Mouse (Mus musculus) lung, postnatal 0 days (tissue): ENCODE data around the gene Cfap61. TPM values are rescaled to one million over a fixed set of nuclear protein-coding genes. Genes with fewer than 3 reads are reported as not detected.

Experiments used
- ATAC-seq: fragments of 200-750 bp; cut with Nextera tagmentation; 2 replicates; pipeline ENCODE4 v1.8.0; 2017; ENCODE audit warnings: moderate library complexity
- DNase-seq: peaks from one replicate; pipeline ENCODE4 v3.0.0-alpha.2; 2016; ENCODE audit warnings: low spot score
- H3K27ac ChIP-seq: fragments of 300-500 bp; sonication (generic); 2 replicates; pipeline ENCODE4 v1.5.1; 2014; ENCODE audit warnings: antibody characterized with exemption, mild to moderate bottlenecking, low read length, mixed read lengths
- H3K27me3 ChIP-seq: fragments of 300-500 bp; sonication (generic); replicated peaks from 2 replicates; pipeline ENCODE4 v1.6.1; 2014; ENCODE audit warnings: low read length, mixed read lengths; ENCODE audit not compliant: insufficient read depth
- H3K36me3 ChIP-seq: fragments of 300-500 bp; sonication (generic); 2 replicates; pipeline ENCODE4 v1.6.1; 2014; ENCODE audit warnings: low read length, mixed read lengths; ENCODE audit not compliant: insufficient read depth
- H3K4me1 ChIP-seq: fragments of 300-500 bp; sonication (generic); 2 replicates; pipeline ENCODE4 v1.6.1; 2014; ENCODE audit warnings: antibody characterized with exemption, low read depth, low read length, mixed read lengths; ENCODE audit not compliant: insufficient read depth
- H3K4me2 ChIP-seq: fragments of 300-500 bp; sonication (generic); replicated peaks from 2 replicates; pipeline ENCODE4 v1.6.1; 2014; ENCODE audit warnings: low read depth, mild to moderate bottlenecking, low read length, moderate library complexity, mixed read lengths
- H3K4me3 ChIP-seq: fragments of 300-500 bp; sonication (generic); 2 replicates; pipeline ENCODE4 v1.5.1; 2014; ENCODE audit warnings: low read depth, low read length
- H3K9ac ChIP-seq: fragments of 300-500 bp; sonication (generic); replicated peaks from 2 replicates; pipeline ENCODE4 v1.6.1; 2014; ENCODE audit warnings: low read depth, mild to moderate bottlenecking
- H3K9me3 ChIP-seq: fragments of 300-500 bp; sonication (generic); 2 replicates; pipeline ENCODE4 v1.6.1; 2016; ENCODE audit warnings: low read length, mixed read lengths
- CTCF ChIP-seq: IDR thresholded peaks from 2 replicates; pipeline ENCODE4 v1.5.1; 2016; ENCODE audit warnings: antibody characterized with exemption, mild to moderate bottlenecking
- EP300 ChIP-seq: IDR thresholded peaks from 2 replicates; pipeline ENCODE4 v1.6.1; 2016; ENCODE audit warnings: antibody characterized with exemption, mild to moderate bottlenecking, control low read depth
- WGBS: fragments of 180-500 bp; shearing (Covaris S2); extraction: QIAGEN DNeasy Blood & Tissue Kit; methylation state at CpG from one replicate; pipeline ENCODE4 v1.1.7; 2014; 5-methylcytosine and 5-hydroxymethylcytosine counted together
- polyA plus RNA-seq: library from polyadenylated mRNA; unstranded; fragments of >200 nt; fragmentation: Nextera tagmentation; extraction: Ambion mirVana; gene quantifications from 2 replicates; pipeline ENCODE4 v1.2.1, GENCODE M21; 2015

Cfap61 gene
- polyA plus RNA-seq, result 2.2 and 4.9 TPM in 2 replicates

GRCm38 (mm10) chr2:145934339-145935231, at the start of gene Cfap61, which contains the start of gene Crnkl1:
Cfap61 (plus strand) TSS chr2:145934784.
Crnkl1 (minus strand) TSS chr2:145935014.
- DNase-seq (peak; percentile 97), ATAC-seq (peak; percentile 99)
- Histone ChIP-seq H3K4me1 (peaks cover 8% of the 10 kb centered on the region; the same call in 1 of the 2 replicates), H3K36me3 (peaks cover 12% of the 10 kb centered on the region; the same call in 1 of the 2 replicates), H3K9me3 (no peaks in the 10 kb centered on the region), H3K27me3 (no peaks in the 10 kb centered on the region), H3K4me3 (peak within 1 kb of the TSS; percentile 81), H3K9ac (peak within 1 kb of the TSS; percentile 84), H3K27ac (peak within 1 kb of the TSS; percentile 69; the same call in 1 of the 2 replicates), H3K4me2 (peak within 1 kb of the TSS; percentile 88)
- under 1% methylated on average over 61 of the region's 61 CpGs for WGBS
- no peak for TF ChIP-seq CTCF
- no peak for TF ChIP-seq EP300

DNA sequence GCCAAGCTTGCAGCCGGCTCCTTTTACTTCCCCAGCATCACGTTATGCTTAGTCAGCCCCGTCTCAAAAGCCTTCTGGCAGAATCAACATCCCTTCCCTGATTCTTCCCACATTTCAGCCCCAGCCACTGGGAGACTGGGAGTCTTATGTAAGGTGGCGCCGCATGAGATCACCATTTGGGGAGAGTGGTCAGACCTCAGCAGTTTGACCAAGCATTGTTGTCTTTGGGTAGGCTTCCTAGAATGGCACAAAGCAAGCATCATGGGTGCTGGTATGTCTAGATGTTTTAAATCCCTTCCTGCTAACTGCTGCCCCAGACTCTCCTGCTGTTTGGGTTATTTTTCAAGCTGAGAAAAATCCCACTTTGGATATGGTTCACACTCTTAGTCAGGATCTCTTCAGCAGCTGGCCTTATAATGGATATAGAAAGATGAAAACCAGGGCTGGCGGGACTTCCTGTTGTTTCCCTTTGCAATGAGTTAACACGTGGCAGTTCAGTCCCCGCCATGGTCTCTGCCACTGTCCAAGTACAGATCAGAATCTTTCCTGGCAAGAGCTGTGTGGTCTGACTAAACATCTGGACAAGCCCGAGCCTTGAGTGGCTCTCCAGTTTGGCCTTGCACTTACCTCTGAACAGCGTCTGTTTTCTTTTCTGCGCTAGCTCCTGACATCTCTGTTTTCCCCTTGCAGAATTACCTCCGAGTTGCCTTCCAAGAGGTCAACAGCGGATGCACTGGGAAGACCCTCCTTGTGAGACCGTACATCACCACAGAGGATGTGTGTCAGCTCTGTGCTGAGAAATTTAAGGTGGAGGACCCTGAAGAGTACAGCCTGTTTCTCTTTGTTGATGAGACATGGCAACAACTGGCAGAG, 49.4 kb upstream of the Cfap61 start:
- H3K27ac ChIP-seq, result peak overlapping the region; percentile 71
- no peaks in the 10 kb centered on the region for H3K9me3 ChIP-seq
- ATAC-seq (peak; percentile 36), DNase-seq (peak; percentile 72)
- H3K36me3 ChIP-seq, result peaks cover 44% of the 10 kb centered on the region
- H3K4me1 ChIP-seq, result peaks cover 17% of the 10 kb centered on the region; the same call in 1 of the 2 replicates
- 38% methylated on average over 14 of the region's 14 CpGs for WGBS
- H3K4me2 ChIP-seq, result no peak overlapping the region
- peak; percentile 43 for TF ChIP-seq EP300
- no peak for TF ChIP-seq CTCF
- no peak overlapping the region for H3K4me3 ChIP-seq
- H3K9ac ChIP-seq, result no peak overlapping the region
- H3K27me3 ChIP-seq, result no peaks in the 10 kb centered on the region

DNA sequence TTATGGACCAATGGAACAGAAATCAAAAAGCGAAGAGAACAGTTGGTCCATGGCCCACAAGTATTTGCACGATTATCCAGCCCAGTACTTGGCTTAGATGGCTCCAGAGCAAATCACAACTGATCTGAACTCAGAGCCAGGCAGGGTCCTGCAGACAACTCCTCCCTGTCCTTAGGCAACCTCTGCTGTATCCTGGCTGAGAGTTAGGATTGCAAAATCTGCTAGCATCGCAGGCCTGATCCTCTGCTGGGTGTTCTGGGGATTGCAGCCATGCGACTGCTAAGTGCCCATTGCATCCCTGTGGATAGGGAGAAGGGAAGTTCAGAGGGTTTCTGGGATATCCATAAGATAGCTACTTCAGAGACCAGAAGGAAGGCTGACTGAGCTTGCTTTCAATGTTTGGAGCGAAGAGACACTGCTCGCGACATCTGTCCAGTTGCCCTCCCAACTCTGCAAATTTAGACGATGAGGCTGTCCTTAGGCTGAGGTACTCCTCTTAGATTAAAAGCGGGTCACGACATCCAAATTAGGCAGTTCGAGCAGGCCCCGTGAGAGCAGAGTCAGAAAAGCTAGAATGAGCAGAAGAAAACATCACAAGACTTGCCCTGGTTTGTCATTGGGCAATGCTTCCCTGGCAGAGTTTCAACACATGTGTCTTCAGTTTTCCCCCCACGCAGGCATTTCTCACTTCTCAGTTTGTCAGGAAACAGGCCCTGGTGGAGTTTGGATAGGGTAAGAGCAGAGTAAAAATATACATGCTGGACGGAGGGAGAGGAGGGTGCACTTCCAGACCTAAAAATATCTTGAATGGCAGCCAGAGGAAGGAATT, 46.4 kb upstream of the Cfap61 start:
- peak overlapping the region; percentile 83 for H3K27ac ChIP-seq
- DNase-seq (peak; percentile 91), ATAC-seq (peak; percentile 82)
- TF ChIP-seq EP300 (peak; percentile 49), CTCF (peak; percentile 80)
- 41% methylated on average over 14 of the region's 14 CpGs for WGBS
- peaks cover 17% of the 10 kb centered on the region; the same call in 1 of the 2 replicates for H3K4me1 ChIP-seq
- H3K9ac ChIP-seq, result no peak overlapping the region
- H3K36me3 ChIP-seq, result peaks cover 36% of the 10 kb centered on the region
- no peaks in the 10 kb centered on the region for H3K27me3 ChIP-seq
- H3K4me3 ChIP-seq, result no peak overlapping the region
- no peak overlapping the region for H3K4me2 ChIP-seq
- no peaks in the 10 kb centered on the region for H3K9me3 ChIP-seq

DNA sequence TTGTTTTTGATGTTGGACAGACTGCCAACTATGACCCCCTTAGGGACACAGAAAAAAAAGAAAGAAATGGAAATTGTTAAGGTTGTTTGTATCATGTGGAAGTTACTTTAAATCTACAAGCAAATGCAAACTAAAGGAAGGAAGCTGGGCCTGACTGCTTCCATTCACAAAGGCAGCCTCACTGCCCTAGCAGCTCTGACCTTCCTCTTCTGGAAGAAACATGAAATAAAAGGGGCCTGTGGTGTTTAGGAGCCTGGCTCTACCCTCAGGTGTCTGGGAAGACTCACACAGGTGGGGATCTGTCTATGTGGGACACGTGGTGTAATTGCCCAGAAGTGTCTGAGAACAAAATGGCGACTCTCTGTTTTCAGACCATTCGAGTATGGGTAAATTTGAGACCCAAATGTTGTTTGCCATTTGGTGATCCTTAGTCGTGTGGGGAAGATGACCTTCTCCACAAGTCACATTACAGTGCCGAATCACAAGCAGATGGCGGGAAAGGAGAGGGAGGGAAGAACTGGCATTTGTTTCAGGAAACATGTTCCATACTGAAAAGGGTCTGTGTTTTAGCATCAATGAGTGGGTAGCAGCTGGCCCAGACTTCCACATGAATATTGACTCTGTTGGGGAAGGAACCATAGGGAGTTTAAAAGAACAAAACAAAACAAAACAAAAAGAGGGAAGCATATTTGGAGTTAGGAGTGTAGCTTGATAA, 45.7 kb upstream of the Cfap61 start:
- Histone ChIP-seq H3K4me1 (peaks cover 17% of the 10 kb centered on the region; the same call in 1 of the 2 replicates), H3K9me3 (no peaks in the 10 kb centered on the region), H3K4me3 (no peak overlapping the region), H3K27ac (peak overlapping the region; percentile 83), H3K27me3 (no peaks in the 10 kb centered on the region), H3K36me3 (peaks cover 29% of the 10 kb centered on the region), H3K9ac (no peak overlapping the region), H3K4me2 (no peak overlapping the region)
- no peak for ATAC-seq
- no peak for DNase-seq
- 46% methylated on average over 6 of the region's 6 CpGs for WGBS
- TF ChIP-seq CTCF (no peak), EP300 (no peak)

GRCm38 (mm10) chr2:145890571-145890970, 44.0 kb upstream of the Cfap61 start:
- no peak for TF ChIP-seq EP300
- no peak for TF ChIP-seq CTCF
- H3K27ac ChIP-seq, result no peak overlapping the region
- 64% methylated on average over 2 of the region's 2 CpGs for WGBS

More at GRCm38 (mm10) chr2:145890571-145890970, 44.0 kb upstream of the Cfap61 start:
- Histone ChIP-seq H3K4me1 (peaks cover 14% of the 10 kb centered on the region; the same call in 1 of the 2 replicates), H3K36me3 (peaks cover 12% of the 10 kb centered on the region; the same call in 1 of the 2 replicates), H3K4me2 (no peak overlapping the region), H3K9me3 (no peaks in the 10 kb centered on the region), H3K9ac (no peak overlapping the region), H3K27me3 (no peaks in the 10 kb centered on the region), H3K4me3 (no peak overlapping the region)
- no peak for ATAC-seq
- no peak for DNase-seq
